Mouse (Mus musculus): ENCODE measurements around the gene Alox5. TPM values are rescaled to one million over a fixed set of nuclear protein-coding genes. Genes with fewer than 3 reads are reported as not detected.

Gene Alox5
- polyA plus RNA-seq, 1 experiment from 2014 or later: 4.8 TPM

DNA sequence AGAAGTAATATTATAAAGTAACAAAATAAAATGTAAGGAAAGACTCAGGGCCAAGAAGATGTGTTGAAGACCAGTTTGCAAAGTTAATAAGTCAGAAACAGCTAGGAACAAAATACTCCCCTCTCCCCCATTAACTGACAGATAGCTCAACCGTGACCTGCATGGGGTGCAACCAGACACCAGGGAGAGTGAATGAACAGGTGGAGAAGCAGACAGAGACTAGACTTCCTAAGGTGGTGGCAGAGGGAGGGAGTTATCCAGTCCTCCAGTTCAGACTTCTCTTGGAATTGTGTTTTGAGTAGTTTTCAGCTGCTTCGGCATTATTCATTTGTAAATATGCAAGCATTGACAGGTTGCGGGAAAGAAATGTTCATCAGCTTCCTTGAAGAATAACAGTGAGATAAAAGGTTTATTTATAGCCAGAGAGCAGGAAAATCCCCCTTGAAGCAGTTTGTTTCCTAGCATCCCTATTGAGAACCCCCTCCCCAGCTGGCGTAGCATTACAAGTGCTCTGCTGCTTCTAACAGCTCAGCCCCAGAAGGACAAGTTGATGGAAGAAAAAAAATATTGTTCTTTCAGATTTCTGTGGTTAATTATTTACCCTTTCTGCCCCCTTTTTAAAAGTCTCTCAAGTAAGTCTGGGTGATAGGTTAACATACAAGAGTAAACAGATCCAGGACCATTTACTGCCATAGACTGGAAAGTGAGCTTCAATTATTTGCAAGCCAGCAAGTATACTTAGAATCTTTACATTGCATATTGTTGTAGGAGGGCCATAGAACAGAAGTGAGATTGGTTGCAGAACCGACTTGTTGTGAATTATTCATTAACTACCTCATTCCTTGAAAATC lies 75.6 kb downstream of the Alox5 start:
- no peaks in the 10 kb centered on the region for H3K27me3 ChIP-seq
- H3K9ac ChIP-seq: no peak overlapping the region
- H3K4me1 ChIP-seq (replicated peaks): peaks cover 38% of the 10 kb centered on the region
- peaks cover 58% of the 10 kb centered on the region for H3K36me3 ChIP-seq (replicated peaks)
- 0 out of 2 replicates have a peak, but pooled peaks have one; percentile 4 for ATAC-seq (ENCODE audit: insufficient read depth)
- WGBS (ENCODE audit: insufficient replicate concordance): 66% methylated on average over 5 of the region's 5 CpGs
- no peak overlapping the region for H3K27ac ChIP-seq (replicated peaks)
- H3K9me3 ChIP-seq (replicated peaks): no peaks in the 10 kb centered on the region
- H3K4me2 ChIP-seq: peak overlapping the region; percentile 25
- H3K4me3 ChIP-seq (replicated peaks): no peak overlapping the region

DNA sequence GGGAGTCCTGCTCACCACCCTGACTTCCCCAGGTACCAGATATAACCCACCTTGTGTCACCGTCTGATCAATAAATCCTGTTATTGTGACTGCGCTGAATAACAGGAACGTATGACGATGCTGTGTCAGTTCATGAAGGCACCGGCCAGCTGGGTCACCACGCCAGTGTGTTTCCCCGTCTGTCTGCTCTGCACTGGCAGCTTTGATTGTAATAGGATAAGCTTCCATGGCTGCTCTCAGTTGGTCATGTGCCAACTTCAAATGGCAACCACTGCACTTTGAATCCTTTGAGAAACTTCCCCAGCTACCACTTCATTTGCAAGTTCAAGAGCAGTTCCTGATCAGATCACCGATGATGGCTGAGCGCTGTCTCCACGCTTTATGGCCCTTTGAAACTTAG lies 77.4 kb downstream of the Alox5 start:
- H3K4me3 ChIP-seq (replicated peaks): no peak overlapping the region
- H3K4me1 ChIP-seq (replicated peaks): peaks cover 44% of the 10 kb centered on the region
- H3K9me3 ChIP-seq (replicated peaks): no peaks in the 10 kb centered on the region
- H3K27ac ChIP-seq (replicated peaks): no peak overlapping the region
- H3K27me3 ChIP-seq: no peaks in the 10 kb centered on the region
- no peak overlapping the region for H3K4me2 ChIP-seq
- no peak overlapping the region for H3K9ac ChIP-seq
- no peak for ATAC-seq (ENCODE audit: insufficient read depth)
- WGBS (ENCODE audit: insufficient replicate concordance): 90% methylated on average over 10 of the region's 10 CpGs
- peaks cover 66% of the 10 kb centered on the region for H3K36me3 ChIP-seq (replicated peaks)

DNA sequence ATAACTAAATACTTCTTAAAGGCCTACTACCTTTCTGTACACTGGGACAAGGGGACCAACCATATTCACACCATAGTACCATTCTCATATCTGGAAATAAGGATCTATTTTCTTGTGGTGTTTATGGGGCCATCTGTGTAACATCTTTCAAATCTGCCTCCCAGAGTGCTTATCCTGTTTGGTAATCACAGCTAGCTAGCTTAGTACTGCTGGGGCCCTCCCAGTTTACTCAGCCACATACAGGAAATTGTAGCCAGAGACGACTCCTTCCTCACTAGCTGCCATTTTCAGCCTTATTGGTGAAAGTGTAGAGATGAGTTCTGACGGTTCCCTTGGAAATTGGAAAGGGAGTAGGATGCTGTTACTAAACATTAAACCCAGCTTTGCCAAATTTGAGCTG lies 79.4 kb downstream of the Alox5 start:
- H3K4me1 ChIP-seq (replicated peaks): peaks cover 42% of the 10 kb centered on the region
- ATAC-seq (ENCODE audit: insufficient read depth): no peak

DNA sequence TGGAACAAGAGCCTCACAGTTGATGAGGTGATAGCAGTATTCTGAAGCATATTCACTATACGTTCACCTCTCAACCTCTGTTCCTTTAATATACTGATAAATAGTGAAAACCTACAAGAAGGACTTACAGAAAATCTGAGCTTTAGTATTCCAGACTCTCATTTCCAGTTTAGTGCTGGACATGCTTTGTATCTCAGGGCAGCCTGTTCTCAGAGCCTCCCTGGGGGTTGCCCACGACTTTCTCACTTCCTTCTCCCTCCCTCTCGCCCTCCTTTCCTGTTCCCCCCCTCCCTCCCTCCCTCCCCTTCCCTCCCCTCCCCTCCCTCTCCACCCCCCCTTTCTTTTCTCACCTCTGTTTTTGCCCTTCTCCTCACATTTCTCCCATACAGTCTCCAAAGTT lies 80.8 kb downstream of the Alox5 start:
- no peak for ATAC-seq (ENCODE audit: insufficient read depth)
- 38% methylated on average over 2 of the region's 3 CpGs for WGBS (ENCODE audit: insufficient replicate concordance)
- no peak overlapping the region for H3K9ac ChIP-seq
- H3K27ac ChIP-seq (replicated peaks): no peak overlapping the region
- H3K27me3 ChIP-seq: no peaks in the 10 kb centered on the region
- peaks cover 34% of the 10 kb centered on the region for H3K4me1 ChIP-seq (replicated peaks)
- H3K9me3 ChIP-seq (replicated peaks): no peaks in the 10 kb centered on the region
- peaks cover 79% of the 10 kb centered on the region for H3K36me3 ChIP-seq (replicated peaks)
- H3K4me2 ChIP-seq: no peak overlapping the region
- H3K4me3 ChIP-seq (replicated peaks): no peak overlapping the region

More for the DNA sequence above, 79.4 kb downstream of the Alox5 start:
- WGBS (ENCODE audit: insufficient replicate concordance): 23% methylated on average over 2 of the region's 2 CpGs
- H3K9ac ChIP-seq: no peak overlapping the region
- H3K27ac ChIP-seq (replicated peaks): no peak overlapping the region
- no peak overlapping the region for H3K4me2 ChIP-seq
- no peaks in the 10 kb centered on the region for H3K9me3 ChIP-seq (replicated peaks)
- H3K4me3 ChIP-seq (replicated peaks): no peak overlapping the region
- H3K27me3 ChIP-seq: no peaks in the 10 kb centered on the region
- peaks cover 84% of the 10 kb centered on the region for H3K36me3 ChIP-seq (replicated peaks)

DNA sequence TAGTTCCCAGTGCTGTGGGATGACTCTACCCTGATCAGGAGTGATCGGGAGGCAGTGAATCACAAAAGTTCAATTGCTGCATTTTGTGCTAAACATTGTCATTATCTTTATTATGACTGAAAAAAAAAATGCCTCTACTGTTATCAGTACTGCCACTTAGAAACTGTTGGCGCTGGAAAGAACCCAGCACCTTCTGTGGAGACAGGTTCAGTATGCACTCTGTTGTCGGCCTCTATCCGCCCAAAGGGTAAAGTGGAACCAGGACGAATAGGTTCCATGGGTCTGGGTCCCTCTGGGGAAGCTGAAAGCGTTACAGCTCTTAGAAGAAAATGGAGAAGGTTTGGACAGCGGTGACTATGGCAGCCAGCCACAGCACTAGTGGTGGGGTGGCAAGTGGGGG lies 82.1 kb downstream of the Alox5 start:
- H3K27me3 ChIP-seq: no peaks in the 10 kb centered on the region
- H3K36me3 ChIP-seq (replicated peaks): peaks cover 68% of the 10 kb centered on the region
- no peak overlapping the region for H3K4me2 ChIP-seq
- 66% methylated on average over 7 of the region's 7 CpGs for WGBS (ENCODE audit: insufficient replicate concordance)
- no peak for ATAC-seq (ENCODE audit: insufficient read depth)
- no peak overlapping the region for H3K9ac ChIP-seq
- H3K27ac ChIP-seq (replicated peaks): no peak overlapping the region
- peaks cover 41% of the 10 kb centered on the region for H3K4me1 ChIP-seq (replicated peaks)
- no peak overlapping the region for H3K4me3 ChIP-seq (replicated peaks)
- no peaks in the 10 kb centered on the region for H3K9me3 ChIP-seq (replicated peaks)

DNA sequence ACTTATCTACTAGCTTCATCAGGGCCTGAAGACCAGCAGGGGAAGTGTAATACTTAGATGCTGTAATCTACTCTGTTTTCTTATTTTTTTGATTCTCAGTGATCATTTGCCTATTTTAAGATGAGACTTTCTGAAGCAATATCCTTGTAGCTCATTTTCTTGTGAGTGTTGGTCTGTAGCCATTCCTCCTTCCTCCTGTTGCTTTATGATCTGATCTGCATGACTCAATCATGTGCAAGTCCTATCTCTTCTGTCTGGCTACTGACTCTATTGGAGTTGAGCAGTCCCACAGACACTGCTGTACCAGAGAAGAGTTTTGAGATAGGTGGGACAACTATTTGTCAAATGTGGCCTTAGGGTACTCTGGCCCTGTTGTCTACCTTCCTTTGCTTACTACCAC lies 86.4 kb downstream of the Alox5 start:
- no peak overlapping the region for H3K4me3 ChIP-seq (replicated peaks)
- no peaks in the 10 kb centered on the region for H3K27me3 ChIP-seq
- no peaks in the 10 kb centered on the region for H3K9me3 ChIP-seq (replicated peaks)
- H3K9ac ChIP-seq: no peak overlapping the region
- no peak overlapping the region for H3K27ac ChIP-seq (replicated peaks)
- no peak for ATAC-seq (ENCODE audit: insufficient read depth)
- no peak overlapping the region for H3K4me2 ChIP-seq
- peaks cover 63% of the 10 kb centered on the region for H3K4me1 ChIP-seq (replicated peaks)
- H3K36me3 ChIP-seq (replicated peaks): peaks cover 52% of the 10 kb centered on the region

DNA sequence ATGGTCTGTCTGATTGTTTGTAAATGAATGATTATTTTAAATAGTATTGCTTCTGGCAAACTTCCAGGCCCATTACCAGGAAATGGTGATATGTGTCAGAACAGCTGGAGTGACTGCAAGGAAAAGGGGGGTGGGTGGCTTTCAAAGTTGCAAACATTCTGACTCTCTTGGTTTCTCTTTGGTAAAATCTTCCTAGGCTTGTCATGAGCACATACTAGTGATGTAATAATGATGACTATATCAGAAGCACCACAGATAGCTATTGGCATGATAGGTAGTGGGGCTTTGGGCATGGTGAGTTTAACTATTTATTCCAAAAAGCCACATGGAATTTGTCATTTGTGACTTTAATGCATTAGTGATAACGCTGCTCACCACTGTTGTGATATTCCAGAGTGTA lies 86.8 kb downstream of the Alox5 start:
- no peaks in the 10 kb centered on the region for H3K9me3 ChIP-seq (replicated peaks)
- no peak overlapping the region for H3K27ac ChIP-seq (replicated peaks)
- WGBS (ENCODE audit: insufficient replicate concordance): 88% methylated on average over 1 of the region's 1 CpGs
- no peaks in the 10 kb centered on the region for H3K27me3 ChIP-seq
- peaks cover 67% of the 10 kb centered on the region for H3K4me1 ChIP-seq (replicated peaks)
- no peak overlapping the region for H3K4me2 ChIP-seq
- H3K4me3 ChIP-seq (replicated peaks): no peak overlapping the region
- peaks cover 47% of the 10 kb centered on the region for H3K36me3 ChIP-seq (replicated peaks)
- no peak for ATAC-seq (ENCODE audit: insufficient read depth)
- no peak overlapping the region for H3K9ac ChIP-seq

DNA sequence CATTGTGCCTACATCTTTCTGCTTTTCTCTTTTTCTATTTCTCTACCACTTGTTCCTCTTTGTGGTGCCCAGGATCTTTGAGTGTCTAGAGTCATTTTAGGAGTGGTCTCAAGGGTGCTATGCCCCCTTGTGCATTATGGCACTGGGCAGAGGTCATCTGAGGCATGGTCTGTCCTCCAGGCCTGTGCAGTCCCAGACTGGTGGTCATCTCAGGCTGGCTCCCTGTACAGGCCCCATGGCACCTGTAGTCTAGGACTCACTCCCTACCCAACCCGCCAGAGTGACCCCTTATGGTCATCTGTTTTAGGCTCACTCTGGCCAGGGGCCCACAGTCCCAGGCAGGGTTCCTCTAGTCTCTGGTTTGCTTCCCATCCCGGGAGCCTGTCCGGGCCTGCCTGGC lies 89.5 kb downstream of the Alox5 start:
- H3K27me3 ChIP-seq: no peaks in the 10 kb centered on the region
- no peak overlapping the region for H3K4me3 ChIP-seq (replicated peaks)
- H3K4me2 ChIP-seq: no peak overlapping the region
- H3K9me3 ChIP-seq (replicated peaks): no peaks in the 10 kb centered on the region
- H3K4me1 ChIP-seq (replicated peaks): peaks cover 81% of the 10 kb centered on the region
- 0 out of 2 replicates have a peak overlapping the region, but pooled peaks have one; percentile 43 for H3K27ac ChIP-seq (replicated peaks)
- no peak for ATAC-seq (ENCODE audit: insufficient read depth)
- H3K9ac ChIP-seq: no peak overlapping the region
- peaks cover 27% of the 10 kb centered on the region for H3K36me3 ChIP-seq (replicated peaks)
- 82% methylated on average over 3 of the region's 3 CpGs for WGBS (ENCODE audit: insufficient replicate concordance)

DNA sequence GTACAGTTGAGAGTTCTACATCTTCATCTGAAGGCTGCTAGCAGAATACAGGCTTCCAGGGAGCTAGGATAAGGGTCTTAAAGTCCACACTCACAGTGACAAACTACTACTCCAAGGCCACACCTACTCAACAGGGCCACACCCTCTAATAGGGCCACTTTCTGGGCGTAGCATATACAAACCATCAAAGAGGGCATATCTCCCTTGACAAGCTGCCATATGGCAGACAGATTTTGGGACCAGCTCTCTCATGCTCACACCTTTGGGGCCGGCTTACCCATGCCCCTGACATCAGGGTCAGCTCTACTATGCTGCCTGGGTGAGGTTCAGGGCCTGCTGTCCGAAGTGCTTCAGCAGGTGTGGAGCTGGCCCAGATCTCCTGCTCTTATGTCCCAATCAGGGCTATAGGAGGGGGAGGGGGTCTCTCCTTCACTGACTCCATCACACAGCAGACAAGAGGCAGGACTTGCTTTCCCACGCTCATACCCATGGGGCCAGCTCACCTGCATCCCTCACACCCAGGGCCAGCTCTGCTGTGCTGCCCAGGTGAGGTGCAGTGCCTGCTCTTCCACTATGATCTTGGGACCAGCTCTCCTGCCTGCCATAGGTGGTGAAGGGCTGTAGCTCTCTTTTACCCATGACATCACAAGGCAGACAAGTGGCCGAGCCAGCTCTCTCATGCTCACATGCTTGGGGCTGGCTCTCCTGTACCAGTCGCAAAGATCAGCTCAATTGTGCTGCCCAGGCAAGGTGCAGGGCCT lies 90.6 kb downstream of the Alox5 start:
- Histone ChIP-seq H3K4me1 (replicated peaks) (peaks cover 79% of the 10 kb centered on the region), H3K9ac (peak overlapping the region; percentile 41), H3K4me2 (peak overlapping the region; percentile 63), H3K36me3 (replicated peaks) (peaks cover 35% of the 10 kb centered on the region), H3K27me3 (no peaks in the 10 kb centered on the region), H3K9me3 (replicated peaks) (no peaks in the 10 kb centered on the region), H3K27ac (replicated peaks) (peak overlapping the region; percentile 85), H3K4me3 (replicated peaks) (peak overlapping the region; percentile 15)
- WGBS (ENCODE audit: insufficient replicate concordance): 50% methylated on average over 6 of the region's 6 CpGs
- ATAC-seq (ENCODE audit: insufficient read depth): peak; percentile 98

DNA sequence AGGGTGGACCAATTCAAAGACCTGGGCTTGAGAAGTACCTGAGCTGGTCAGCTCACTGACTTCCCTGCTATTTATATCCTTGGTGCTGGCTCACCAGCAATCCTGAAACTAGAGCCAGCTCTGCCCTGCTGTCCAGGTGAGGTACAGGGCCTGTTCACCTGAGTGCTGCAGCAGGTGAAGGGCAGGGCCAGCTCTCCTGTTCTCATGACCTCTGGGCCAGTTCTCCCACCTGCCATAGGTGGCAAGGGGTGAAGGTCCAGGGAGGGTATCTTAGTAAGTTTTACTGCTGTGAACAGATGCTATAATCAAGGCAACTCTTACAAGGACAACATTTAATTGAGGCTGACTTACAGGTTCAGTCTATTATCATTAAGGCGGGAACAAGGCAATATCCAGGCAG lies 91.2 kb downstream of the Alox5 start:
- Histone ChIP-seq H3K36me3 (replicated peaks) (peaks cover 35% of the 10 kb centered on the region), H3K27ac (replicated peaks) (peak overlapping the region; percentile 85), H3K4me3 (replicated peaks) (peak overlapping the region; percentile 15), H3K9ac (peak overlapping the region; percentile 41), H3K4me2 (peak overlapping the region; percentile 63), H3K4me1 (replicated peaks) (peaks cover 74% of the 10 kb centered on the region), H3K9me3 (replicated peaks) (no peaks in the 10 kb centered on the region), H3K27me3 (no peaks in the 10 kb centered on the region)
- WGBS (ENCODE audit: insufficient replicate concordance): 67% methylated on average over 1 of the region's 1 CpGs
- peak; percentile 16 for ATAC-seq (ENCODE audit: insufficient read depth)

DNA sequence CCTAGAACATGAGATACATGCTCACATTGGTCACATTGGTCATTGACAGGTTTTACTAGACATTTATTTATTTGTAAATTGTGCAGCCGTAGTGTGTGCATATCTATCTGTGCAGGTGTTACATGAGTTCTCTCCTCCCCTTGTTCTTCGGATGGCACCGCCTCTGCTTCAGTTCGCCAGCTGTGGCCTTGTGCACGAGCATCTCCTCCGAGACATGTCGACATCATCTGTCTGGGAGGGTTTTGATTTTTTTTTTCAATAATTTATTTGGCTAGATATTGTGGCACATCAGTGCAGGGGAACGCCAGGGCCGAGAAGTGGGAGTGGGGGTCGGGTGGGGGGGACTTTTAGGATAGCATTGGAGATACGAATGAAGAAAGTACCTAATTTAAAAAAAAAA lies 93.0 kb downstream of the Alox5 start:
- H3K4me2 ChIP-seq: peak overlapping the region; percentile 16; the same call in 1 of the 2 replicates
- no peaks in the 10 kb centered on the region for H3K9me3 ChIP-seq (replicated peaks)
- WGBS (ENCODE audit: insufficient replicate concordance): 57% methylated on average over 11 of the region's 11 CpGs
- H3K4me1 ChIP-seq (replicated peaks): peaks cover 57% of the 10 kb centered on the region
- no peak overlapping the region for H3K4me3 ChIP-seq (replicated peaks)
- no peaks in the 10 kb centered on the region for H3K27me3 ChIP-seq
- no peak overlapping the region for H3K27ac ChIP-seq (replicated peaks)
- peaks cover 45% of the 10 kb centered on the region for H3K36me3 ChIP-seq (replicated peaks)
- no peak overlapping the region for H3K9ac ChIP-seq
- ATAC-seq (ENCODE audit: insufficient read depth): no peak

Data from liver, embryonic 15.5 days (tissue).